Mouse (Mus musculus): ENCODE measurements around the gene Mnd1. TPM values are rescaled to one million over a fixed set of nuclear protein-coding genes. Genes with fewer than 3 reads are reported as not detected.

Mnd1 gene
- polyA plus RNA-seq, 1 experiment from 2014 or later: 6.8 TPM

DNA sequence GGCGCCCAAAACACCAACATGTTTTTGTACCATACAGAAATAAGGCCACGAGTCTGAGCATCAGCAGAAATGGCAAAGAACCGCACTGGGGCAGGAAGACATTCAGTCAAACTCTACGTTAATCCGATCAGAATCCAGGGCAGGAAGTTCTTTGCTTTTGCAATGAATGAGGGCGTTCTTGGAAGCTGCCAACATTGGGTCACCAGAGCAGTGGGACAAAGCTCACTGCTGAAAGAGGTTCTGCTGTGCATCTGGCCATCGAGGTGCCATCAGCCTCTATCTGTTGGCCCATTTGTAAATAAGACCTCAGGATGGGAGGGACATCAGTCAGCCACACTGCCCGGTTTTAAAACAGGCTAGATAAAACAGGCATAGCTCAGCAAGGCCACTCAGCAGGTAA is 25.5 kb upstream of the Mnd1 start:
- WGBS (ENCODE audit: insufficient replicate concordance): 49% methylated on average over 8 of the region's 8 CpGs
- Histone ChIP-seq H3K4me3 (replicated peaks) (no peak overlapping the region), H3K9me3 (replicated peaks) (no peaks in the 10 kb centered on the region), H3K9ac (no peak overlapping the region), H3K4me2 (no peak overlapping the region), H3K27me3 (no peaks in the 10 kb centered on the region), H3K27ac (replicated peaks) (no peak overlapping the region), H3K4me1 (replicated peaks) (0 out of 2 replicates have a peak, but pooled peaks cover 4% of the 10 kb centered on the region), H3K36me3 (replicated peaks) (no peaks in the 10 kb centered on the region)
- ATAC-seq (ENCODE audit: insufficient read depth): no peak

DNA sequence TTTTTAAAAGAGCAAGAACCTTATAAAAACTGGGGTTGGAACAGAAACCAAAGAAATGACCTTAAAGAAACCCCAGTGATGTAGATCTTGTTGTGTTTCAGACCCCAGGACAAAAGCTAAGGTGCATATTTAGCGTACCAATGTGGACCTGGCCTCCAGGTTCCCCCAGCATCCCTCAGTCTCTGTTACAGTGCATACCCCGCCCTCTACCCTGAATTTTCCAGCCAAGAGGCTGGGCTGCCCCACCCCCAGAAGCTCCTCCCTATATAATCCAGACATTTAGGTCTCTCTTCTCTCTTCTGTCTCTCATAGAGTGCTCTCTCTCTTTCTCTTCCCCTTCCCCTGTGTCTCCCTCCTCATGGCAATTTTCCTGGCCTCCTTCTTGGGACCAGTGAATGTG is 24.7 kb upstream of the Mnd1 start:
- Histone ChIP-seq H3K4me1 (replicated peaks) (0 out of 2 replicates have a peak, but pooled peaks cover 4% of the 10 kb centered on the region), H3K4me2 (no peak overlapping the region), H3K36me3 (replicated peaks) (no peaks in the 10 kb centered on the region), H3K9ac (no peak overlapping the region), H3K27ac (replicated peaks) (no peak overlapping the region), H3K27me3 (no peaks in the 10 kb centered on the region), H3K9me3 (replicated peaks) (no peaks in the 10 kb centered on the region), H3K4me3 (replicated peaks) (no peak overlapping the region)
- no peak for ATAC-seq (ENCODE audit: insufficient read depth)
- WGBS (ENCODE audit: insufficient replicate concordance): 62% methylated on average over 2 of the region's 2 CpGs

DNA sequence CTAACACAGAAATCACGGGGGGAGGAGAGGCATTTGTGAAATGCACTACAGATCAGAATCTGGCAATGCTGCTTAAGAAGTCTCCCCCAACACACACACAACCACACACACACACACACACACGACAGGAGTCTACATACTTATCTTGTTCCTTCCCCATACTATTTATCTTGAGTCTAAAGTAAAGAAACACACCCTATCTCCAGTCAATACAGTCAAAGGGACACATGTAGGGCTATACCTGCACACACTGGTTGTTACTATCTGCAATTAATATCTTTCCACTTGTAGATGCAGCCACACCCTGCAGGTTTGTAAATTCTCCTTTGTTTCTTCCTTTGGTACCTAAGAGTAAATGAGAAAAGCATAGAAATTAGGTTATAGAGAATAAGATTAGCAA is 22.2 kb upstream of the Mnd1 start:
- Histone ChIP-seq H3K9me3 (replicated peaks) (no peaks in the 10 kb centered on the region), H3K4me2 (no peak overlapping the region), H3K9ac (no peak overlapping the region), H3K4me1 (replicated peaks) (0 out of 2 replicates have a peak, but pooled peaks cover 4% of the 10 kb centered on the region), H3K36me3 (replicated peaks) (no peaks in the 10 kb centered on the region), H3K27ac (replicated peaks) (no peak overlapping the region), H3K4me3 (replicated peaks) (no peak overlapping the region), H3K27me3 (no peaks in the 10 kb centered on the region)
- no peak for ATAC-seq (ENCODE audit: insufficient read depth)
- 46% methylated on average over 2 of the region's 2 CpGs for WGBS (ENCODE audit: insufficient replicate concordance)

DNA sequence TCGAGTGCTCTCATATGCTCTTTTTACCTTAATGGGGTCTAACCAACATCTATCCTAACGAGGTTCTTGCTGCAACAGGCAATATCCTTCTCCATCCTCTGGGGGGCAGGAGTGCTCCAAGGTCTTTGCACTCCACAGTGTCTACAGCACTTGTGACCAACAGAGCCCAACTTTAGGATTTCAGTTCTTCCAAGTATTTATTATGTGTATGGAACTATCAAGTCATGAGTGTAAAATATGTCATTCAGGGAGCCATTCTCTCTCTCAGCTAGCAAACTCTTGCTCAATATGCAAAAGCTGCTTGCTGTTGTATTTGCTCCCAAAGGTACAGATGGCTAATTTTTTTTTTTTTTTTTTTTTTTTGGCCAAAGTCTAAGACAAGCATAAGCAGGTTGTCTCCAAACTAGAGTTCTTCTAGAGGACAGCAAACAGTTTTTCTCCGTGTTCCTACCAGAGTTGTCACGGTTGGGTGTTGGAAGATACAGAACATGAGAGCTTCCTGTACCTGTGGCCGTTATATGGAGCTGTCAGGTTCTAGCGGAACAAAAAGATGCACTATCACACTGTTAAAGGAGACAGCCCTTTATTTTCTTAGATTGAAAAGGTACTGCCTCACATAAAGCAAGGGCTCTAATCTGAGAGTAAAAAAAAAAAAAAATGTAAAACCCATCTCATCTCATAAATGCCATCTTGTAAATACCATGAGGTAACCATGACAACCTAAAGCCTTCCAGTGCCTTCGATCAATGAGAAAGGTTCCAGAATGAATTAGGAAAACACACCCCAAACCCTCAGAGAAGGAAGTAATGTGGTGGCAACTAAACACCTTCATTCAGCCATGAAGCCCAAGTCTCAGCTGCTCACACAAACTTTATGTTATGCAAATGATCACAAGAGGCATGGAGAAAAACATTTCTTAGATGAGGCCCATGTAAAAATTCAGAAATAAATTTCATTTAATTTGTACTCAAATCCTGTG is 20.0 kb upstream of the Mnd1 start:
- Histone ChIP-seq H3K9me3 (replicated peaks) (no peaks in the 10 kb centered on the region), H3K27me3 (no peaks in the 10 kb centered on the region), H3K4me3 (replicated peaks) (no peak overlapping the region), H3K9ac (no peak overlapping the region), H3K4me2 (no peak overlapping the region), H3K27ac (replicated peaks) (no peak overlapping the region), H3K4me1 (replicated peaks) (0 out of 2 replicates have a peak, but pooled peaks cover 4% of the 10 kb centered on the region), H3K36me3 (replicated peaks) (no peaks in the 10 kb centered on the region)
- no peak for ATAC-seq (ENCODE audit: insufficient read depth)
- 47% methylated on average over 7 of the region's 7 CpGs for WGBS (ENCODE audit: insufficient replicate concordance)

DNA sequence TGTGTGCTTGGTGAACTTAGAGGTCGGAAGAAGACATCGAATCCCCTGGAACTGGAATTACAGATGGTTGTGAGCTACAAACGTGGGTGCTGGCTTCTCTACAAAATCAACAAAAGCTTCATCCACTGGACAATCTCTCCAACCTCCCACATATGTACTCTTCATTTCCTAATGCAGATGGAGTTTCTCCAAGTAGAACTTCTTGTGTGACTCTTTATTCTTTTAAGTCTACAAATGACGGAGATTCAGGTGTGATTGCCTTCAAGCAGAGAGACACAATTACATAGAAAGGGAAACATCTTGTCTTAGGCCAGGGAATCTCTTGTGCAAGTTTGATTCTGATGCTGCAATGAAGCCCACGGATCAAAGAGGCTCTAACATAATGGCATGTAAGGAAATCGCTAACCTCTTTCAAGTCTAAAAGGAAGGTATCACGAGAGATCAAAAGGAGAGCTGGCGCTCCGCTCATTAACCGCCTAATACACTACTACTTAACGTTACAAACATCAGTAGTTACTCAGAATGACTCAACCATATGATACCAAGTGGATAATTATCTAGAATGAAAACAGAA is 18.1 kb upstream of the Mnd1 start, which contains the start of gene Gm6525:
Gene Gm6525 (plus strand): TSS at position 524 of the 574 bp plus-strand sequence.
- 70% methylated on average over 11 of the region's 11 CpGs for WGBS (ENCODE audit: insufficient replicate concordance)
- H3K27ac ChIP-seq (replicated peaks): no peak within 1 kb of the TSS
- H3K4me3 ChIP-seq (replicated peaks): no peak within 1 kb of the TSS
- H3K9ac ChIP-seq: no peak within 1 kb of the TSS
- H3K4me2 ChIP-seq: no peak within 1 kb of the TSS
- no peaks in the 10 kb centered on the region for H3K27me3 ChIP-seq
- H3K9me3 ChIP-seq (replicated peaks): no peaks in the 10 kb centered on the region
- H3K4me1 ChIP-seq (replicated peaks): no peaks in the 10 kb centered on the region
- ATAC-seq (ENCODE audit: insufficient read depth): no peak
- H3K36me3 ChIP-seq (replicated peaks): no peaks in the 10 kb centered on the region

DNA sequence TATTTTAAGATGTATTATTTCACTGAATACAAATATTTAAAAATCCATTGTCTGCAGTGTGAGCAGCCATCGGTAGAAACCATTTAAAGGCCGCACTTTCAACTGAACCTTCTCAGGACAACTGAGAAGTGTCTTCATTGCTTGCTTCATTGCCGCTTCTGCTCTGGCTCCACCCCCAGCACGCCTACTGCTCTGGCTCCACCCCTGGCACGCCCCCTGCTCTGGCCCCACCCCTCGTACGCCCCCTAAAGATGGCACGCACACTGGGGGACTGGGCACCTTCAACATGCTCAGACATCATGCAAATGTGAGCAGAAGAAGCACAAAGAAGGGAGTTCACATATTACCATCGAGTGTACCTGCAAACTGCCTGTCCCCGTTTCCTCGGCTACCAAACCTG is 16.8 kb upstream of the Mnd1 start:
- Histone ChIP-seq H3K9ac (no peak overlapping the region), H3K9me3 (replicated peaks) (no peaks in the 10 kb centered on the region), H3K27me3 (no peaks in the 10 kb centered on the region), H3K4me1 (replicated peaks) (no peaks in the 10 kb centered on the region), H3K36me3 (replicated peaks) (no peaks in the 10 kb centered on the region), H3K4me3 (replicated peaks) (no peak overlapping the region), H3K4me2 (no peak overlapping the region), H3K27ac (replicated peaks) (no peak overlapping the region)
- no peak for ATAC-seq (ENCODE audit: insufficient read depth)
- WGBS (ENCODE audit: insufficient replicate concordance): 35% methylated on average over 11 of the region's 11 CpGs

DNA sequence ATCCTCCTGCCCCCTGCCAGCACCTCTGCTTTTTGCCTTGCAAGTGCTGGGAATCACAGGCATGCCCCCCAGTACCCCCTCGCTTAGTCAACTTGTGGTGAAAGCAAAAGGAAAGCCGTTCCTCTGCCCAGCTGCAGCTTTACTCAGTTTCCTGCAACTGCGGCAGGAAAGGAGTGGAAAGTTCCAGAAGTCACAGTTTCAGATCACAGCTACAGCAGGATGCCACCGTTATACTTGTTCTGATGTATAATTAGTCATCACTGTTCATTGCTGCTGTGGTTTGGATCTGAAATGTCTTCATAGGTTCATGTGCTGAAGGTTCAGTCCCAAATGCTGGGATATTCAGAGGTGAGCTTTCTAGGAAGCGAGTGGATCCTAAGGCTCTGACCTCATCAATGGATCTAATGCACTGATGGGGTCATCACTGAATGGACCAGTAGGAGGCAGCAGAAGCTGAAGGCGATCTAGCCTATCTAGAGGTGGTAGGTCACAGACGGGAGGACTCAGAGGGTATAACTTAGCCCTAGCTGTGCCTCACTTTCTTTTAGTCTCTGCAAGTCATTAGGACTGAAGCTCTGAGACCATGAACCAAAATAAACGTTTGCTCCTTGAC is 13.9 kb upstream of the Mnd1 start:
- no peak for ATAC-seq (ENCODE audit: insufficient read depth)

DNA sequence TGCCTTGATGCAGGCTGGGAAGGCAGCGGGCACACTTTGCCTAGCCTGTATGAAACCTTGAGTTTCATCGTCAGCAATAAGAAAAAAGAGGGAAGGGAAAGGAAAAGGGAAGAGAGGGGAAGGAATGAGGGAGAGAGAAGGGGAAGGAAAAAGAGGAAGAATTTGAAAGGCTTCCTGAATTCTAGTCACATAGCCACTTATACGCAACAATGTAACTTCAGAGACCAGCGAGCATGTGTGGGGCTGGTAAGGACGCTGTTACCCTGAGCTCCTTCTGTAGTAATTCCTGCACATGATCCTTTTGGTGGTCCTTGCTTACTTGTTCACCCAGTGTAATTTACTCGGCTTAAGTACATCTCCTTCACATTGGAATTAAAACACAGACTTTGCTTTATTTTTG is 13.4 kb upstream of the Mnd1 start:
- H3K4me3 ChIP-seq (replicated peaks): no peak overlapping the region
- H3K4me2 ChIP-seq: no peak overlapping the region
- 43% methylated on average over 6 of the region's 6 CpGs for WGBS (ENCODE audit: insufficient replicate concordance)
- H3K36me3 ChIP-seq (replicated peaks): no peaks in the 10 kb centered on the region; the same call in 1 of the 2 replicates
- no peaks in the 10 kb centered on the region for H3K9me3 ChIP-seq (replicated peaks)
- no peak overlapping the region for H3K27ac ChIP-seq (replicated peaks)
- H3K27me3 ChIP-seq: no peaks in the 10 kb centered on the region
- no peaks in the 10 kb centered on the region for H3K4me1 ChIP-seq (replicated peaks)
- ATAC-seq (ENCODE audit: insufficient read depth): no peak
- H3K9ac ChIP-seq: no peak overlapping the region

More for the DNA sequence above, 13.9 kb upstream of the Mnd1 start:
- no peaks in the 10 kb centered on the region; the same call in 1 of the 2 replicates for H3K36me3 ChIP-seq (replicated peaks)
- no peak overlapping the region for H3K4me3 ChIP-seq (replicated peaks)
- no peak overlapping the region for H3K27ac ChIP-seq (replicated peaks)
- 52% methylated on average over 8 of the region's 8 CpGs for WGBS (ENCODE audit: insufficient replicate concordance)
- no peaks in the 10 kb centered on the region for H3K4me1 ChIP-seq (replicated peaks)
- H3K27me3 ChIP-seq: no peaks in the 10 kb centered on the region
- no peaks in the 10 kb centered on the region for H3K9me3 ChIP-seq (replicated peaks)
- no peak overlapping the region for H3K4me2 ChIP-seq
- H3K9ac ChIP-seq: no peak overlapping the region

DNA sequence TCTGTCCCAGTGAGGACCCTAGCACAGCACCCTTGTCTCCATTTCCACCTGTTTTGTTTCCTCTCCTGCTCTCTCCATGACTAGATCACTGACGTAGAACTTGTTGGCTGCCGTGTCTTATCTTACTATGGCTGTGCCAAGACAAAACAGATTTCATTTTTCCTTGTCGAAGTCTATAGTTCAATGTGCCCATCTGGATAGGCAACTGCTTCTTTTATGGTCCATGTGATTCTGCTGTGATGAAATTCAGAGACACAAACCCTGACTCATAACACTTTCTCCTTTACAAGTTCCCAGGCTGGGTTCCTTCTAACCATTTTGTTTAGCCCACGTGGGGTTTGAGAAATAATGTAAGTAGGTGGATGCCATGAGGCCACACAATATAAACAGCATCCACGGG is 10.5 kb upstream of the Mnd1 start:
- H3K4me3 ChIP-seq (replicated peaks): no peak overlapping the region
- no peaks in the 10 kb centered on the region for H3K9me3 ChIP-seq (replicated peaks)
- ATAC-seq (ENCODE audit: insufficient read depth): no peak
- H3K4me1 ChIP-seq (replicated peaks): no peaks in the 10 kb centered on the region
- WGBS (ENCODE audit: insufficient replicate concordance): 54% methylated on average over 5 of the region's 5 CpGs
- H3K9ac ChIP-seq: no peak overlapping the region
- H3K27me3 ChIP-seq: no peaks in the 10 kb centered on the region
- H3K36me3 ChIP-seq (replicated peaks): no peaks in the 10 kb centered on the region; the same call in 1 of the 2 replicates
- H3K27ac ChIP-seq (replicated peaks): no peak overlapping the region
- no peak overlapping the region for H3K4me2 ChIP-seq

DNA sequence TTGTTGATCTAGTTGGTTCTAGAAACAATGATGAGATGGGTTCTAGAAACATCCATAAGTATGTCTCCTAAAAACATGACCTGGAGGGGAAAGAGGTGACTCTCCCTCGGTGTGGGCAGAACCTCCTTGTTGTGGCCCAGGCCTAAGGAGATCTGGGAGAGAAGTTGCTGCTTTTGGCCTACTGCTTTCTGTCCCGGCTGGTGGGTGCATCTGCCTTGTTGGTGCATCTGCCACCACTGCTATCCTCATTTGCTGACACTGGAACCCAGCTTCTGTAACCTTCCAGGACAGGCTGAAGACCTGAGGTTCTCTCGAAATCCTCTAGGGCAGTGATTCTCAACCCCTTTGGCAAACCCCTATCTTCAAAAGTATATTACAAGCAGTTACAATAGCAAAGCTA is 9.8 kb upstream of the Mnd1 start:
- Histone ChIP-seq H3K27ac (replicated peaks) (no peak overlapping the region), H3K9ac (no peak overlapping the region), H3K9me3 (replicated peaks) (no peaks in the 10 kb centered on the region), H3K4me1 (replicated peaks) (no peaks in the 10 kb centered on the region), H3K36me3 (replicated peaks) (no peaks in the 10 kb centered on the region; the same call in 1 of the 2 replicates), H3K4me2 (no peak overlapping the region), H3K4me3 (replicated peaks) (no peak overlapping the region), H3K27me3 (no peaks in the 10 kb centered on the region)
- no peak for ATAC-seq (ENCODE audit: insufficient read depth)
- 73% methylated on average over 3 of the region's 3 CpGs for WGBS (ENCODE audit: insufficient replicate concordance)
